Mouse (Mus musculus): Measurements from ENCODE around the gene Slfn8.
"Not testable (repeated sequence)": the region's sequence is repeated elsewhere in the genome, so short reads cannot be mapped to it uniquely, and the experiment has no call there.

Slfn8 gene

GRCm38 (mm10) chr11:83020621-83021020 is at the start of gene Slfn8:
Slfn8 (minus strand) TSS chr11:83020810.
- DNase-seq = peak; percentile 20

- DNase-seq = no peak
Observed at GRCm38 (mm10) chr11:83067982-83068694, 47.5 kb upstream of the Slfn8 start.

GRCm38 (mm10) chr11:83066640-83067531 is 46.3 kb upstream of the Slfn8 start:
- peak; percentile 45 for DNase-seq

GRCm38 (mm10) chr11:83065441-83066344 is 45.1 kb upstream of the Slfn8 start:
- DNase-seq = no peak

- no peak for DNase-seq
Observed at GRCm38 (mm10) chr11:83064946-83065345, 44.3 kb upstream of the Slfn8 start, which contains the start of gene Slfn2. Slfn2 (plus strand) TSS chr11:83065112.

- no peak for DNase-seq
Observed at GRCm38 (mm10) chr11:83063941-83064349, 43.3 kb upstream of the Slfn8 start.

- no peak for DNase-seq
Observed at GRCm38 (mm10) chr11:83063126-83063525, 42.5 kb upstream of the Slfn8 start.

GRCm38 (mm10) chr11:83061806-83062205 is 41.2 kb upstream of the Slfn8 start:
- DNase-seq = no peak

GRCm38 (mm10) chr11:83060412-83061020 is 39.9 kb upstream of the Slfn8 start:
- no peak for DNase-seq

GRCm38 (mm10) chr11:83057863-83058262 is 37.3 kb upstream of the Slfn8 start:
- no peak for DNase-seq

GRCm38 (mm10) chr11:83045642-83046041 is 25.0 kb upstream of the Slfn8 start:
- no peak for DNase-seq

GRCm38 (mm10) chr11:83043891-83044290 is 23.3 kb upstream of the Slfn8 start:
- DNase-seq = no peak

GRCm38 (mm10) chr11:83041000-83041399 is 20.4 kb upstream of the Slfn8 start:
- DNase-seq = no peak

- DNase-seq = no peak
Observed at GRCm38 (mm10) chr11:83040325-83040724, 19.7 kb upstream of the Slfn8 start.

GRCm38 (mm10) chr11:83039796-83040195 is 19.2 kb upstream of the Slfn8 start:
- DNase-seq = no peak

GRCm38 (mm10) chr11:83039156-83039555 is 18.5 kb upstream of the Slfn8 start:
- DNase-seq = no peak

GRCm38 (mm10) chr11:83038686-83039085 is 18.1 kb upstream of the Slfn8 start:
- DNase-seq = not testable (repeated sequence)

- not testable (repeated sequence) for DNase-seq
Observed at GRCm38 (mm10) chr11:83019561-83020519, 770 bp downstream of the Slfn8 start.

- DNase-seq = no peak
Observed at GRCm38 (mm10) chr11:83016093-83016492, 4.5 kb downstream of the Slfn8 start.

GRCm38 (mm10) chr11:83013356-83013755 is 7.3 kb downstream of the Slfn8 start:
- no peak for DNase-seq
